Mouse (Mus musculus) heart, postnatal 0 days (tissue): ENCODE results near the gene Rho.

Source experiments
- CTCF ChIP-seq: IDR thresholded peaks from 2 replicates; pipeline ENCODE4 v1.5.1; 2016; ENCODE audit warnings: antibody characterized with exemption, control low read depth, low read depth
- EP300 ChIP-seq: IDR thresholded peaks from 2 replicates; pipeline ENCODE4 v1.6.1; 2016; ENCODE audit warnings: antibody characterized with exemption, low read depth

DNA sequence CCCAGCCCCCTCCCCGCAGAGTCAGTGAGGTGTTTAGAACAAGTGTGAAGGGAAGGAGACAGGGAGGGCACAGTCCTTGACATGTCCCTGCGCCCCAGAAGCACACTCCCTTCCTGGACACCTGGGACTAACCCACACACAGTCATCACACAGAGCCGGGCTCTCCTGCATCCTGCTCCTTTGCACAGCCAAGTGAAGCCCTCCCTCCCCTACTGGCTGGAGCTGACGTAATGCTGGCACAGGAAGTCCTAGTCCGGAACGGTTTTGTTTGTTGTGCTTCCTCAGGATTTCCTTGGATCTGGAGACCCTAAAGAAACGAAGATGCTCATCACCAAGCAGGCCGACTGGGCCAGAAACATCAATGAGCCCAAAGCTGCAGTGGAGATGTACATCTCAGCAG is 21.6 kb upstream of the Rho start:
- TF ChIP-seq EP300, result peak; percentile 89
- no peak for TF ChIP-seq CTCF
